Comparison of ENCODE assay signal across 1 mouse cellular context in genomic region chr9:64222098-64222497, GRCm38 (mm10).
TF ChIP-seq lines count a peak whose summit lies in the region.

No protein-coding gene starts in this region.

TF ChIP-seq in MEL, 35 proteins besides CTCF, POLR2A, EP300 and RAD21 (continued from another document):
- TF ChIP-seq SMC3 (IDR thresholded peaks at IDR 0.05; ENCODE audit: low read depth, low read length) (no peak), NRF1 (IDR thresholded peaks at IDR 0.05; ENCODE audit: insufficient read depth, low read depth, low read length, poor library complexity, severe bottlenecking) (no peak), HCFC1 (IDR thresholded peaks at IDR 0.05; ENCODE audit: low read depth, low read length) (no peak), MYC (IDR thresholded peaks at IDR 0.05; ENCODE audit: low read depth, low read length) (no peak)
